Mouse (Mus musculus) intestine, embryonic 16.5 days (tissue): ENCODE results near the gene Neurl1a. TPM values are rescaled to one million over a fixed set of nuclear protein-coding genes. Genes with fewer than 3 reads are reported as not detected.

ENCODE experiments used
- ATAC-seq: fragments of 200-750 bp; cut with Nextera tagmentation; 2 replicates; pipeline ENCODE4 v1.8.0; 2017; ENCODE audit warnings: moderate TSS enrichment, moderate library complexity
- H3K27ac ChIP-seq: fragments of 300-500 bp; sonication (generic); 2 replicates; pipeline ENCODE4 v1.5.1; 2014; ENCODE audit warnings: mild to moderate bottlenecking, low read length
- H3K27me3 ChIP-seq: fragments of 300-500 bp; sonication (generic); replicated peaks from 2 replicates; pipeline ENCODE4 v1.6.1; 2014; ENCODE audit warnings: low read length, control low read depth, mixed read lengths; ENCODE audit not compliant: control insufficient read depth, insufficient read depth
- H3K36me3 ChIP-seq: fragments of 300-500 bp; sonication (generic); 2 replicates; pipeline ENCODE4 v1.6.1; 2014; ENCODE audit warnings: low read length, control low read depth; ENCODE audit not compliant: control insufficient read depth, insufficient read depth
- H3K4me1 ChIP-seq: fragments of 300-500 bp; sonication (generic); 2 replicates; pipeline ENCODE4 v1.6.1; 2014; ENCODE audit warnings: low read length, control low read depth, mixed read lengths; ENCODE audit not compliant: control insufficient read depth, insufficient read depth
- H3K4me2 ChIP-seq: fragments of 300-500 bp; sonication (generic); 2 replicates; pipeline ENCODE4 v1.6.1; 2014; ENCODE audit warnings: low read depth, low read length, control low read depth
- H3K4me3 ChIP-seq: fragments of 300-500 bp; sonication (generic); 2 replicates; pipeline ENCODE4 v1.5.1; 2014; ENCODE audit warnings: mild to moderate bottlenecking, low read length
- H3K9ac ChIP-seq: fragments of 300-500 bp; sonication (generic); 2 replicates; pipeline ENCODE4 v1.6.1; 2014; ENCODE audit warnings: low read depth, low read length
- H3K9me3 ChIP-seq: fragments of 300-500 bp; sonication (generic); 2 replicates; pipeline ENCODE4 v1.6.1; 2016; ENCODE audit warnings: low read length, control low read depth; ENCODE audit not compliant: control insufficient read depth
- WGBS: fragments of 180-500 bp; shearing (Covaris S2); extraction: QIAGEN DNeasy Blood & Tissue Kit; methylation state at CpG from one replicate; pipeline ENCODE4 v1.1.7; 2014; 5-methylcytosine and 5-hydroxymethylcytosine counted together
- polyA plus RNA-seq: library from polyadenylated mRNA; unstranded; fragments of >200 nt; fragmentation: Nextera tagmentation; extraction: Ambion mirVana; gene quantifications from 2 replicates; pipeline ENCODE4 v1.2.1, GENCODE M21; 2015

The Neurl1a gene
- polyA plus RNA-seq, 1 experiment from 2014 or later, result 3.7 TPM

DNA sequence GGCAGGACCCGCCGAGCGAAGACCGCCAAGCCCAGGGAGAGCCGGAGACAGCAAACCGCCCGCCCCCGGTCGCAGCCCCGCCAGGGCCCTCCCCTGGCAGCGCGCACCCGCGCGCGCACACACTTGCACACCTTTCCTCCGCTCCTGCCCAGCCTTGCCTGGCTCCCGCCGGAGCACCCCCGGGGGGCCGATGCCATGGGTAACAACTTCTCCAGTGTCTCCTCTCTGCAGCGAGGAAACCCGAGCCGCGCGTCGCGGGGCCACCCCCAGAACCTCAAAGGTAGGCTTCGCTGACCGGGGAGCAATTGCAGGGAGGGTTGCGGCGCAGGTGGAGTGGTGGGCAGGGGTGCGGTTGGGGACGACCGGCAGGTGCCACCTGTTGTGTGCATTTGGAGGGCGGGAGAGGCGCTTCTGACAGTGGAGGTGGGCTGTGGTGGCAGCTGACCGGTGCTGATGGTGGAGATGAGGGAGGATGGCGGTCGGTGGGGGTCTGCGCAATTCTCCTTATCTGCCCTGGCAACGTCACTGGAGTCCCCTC lies 721 bp downstream of the Neurl1a start:
- WGBS, result 1% methylated on average over 41 of the region's 42 CpGs
- H3K9me3 ChIP-seq, result no peaks in the 10 kb centered on the region; the same call in 1 of the 2 replicates
- H3K4me1 ChIP-seq, result no peaks in the 10 kb centered on the region; the same call in 1 of the 2 replicates
- H3K27me3 ChIP-seq, result peaks cover 7% of the 10 kb centered on the region
- peak overlapping the region; percentile 78 for H3K9ac ChIP-seq
- peak overlapping the region; percentile 28 for H3K27ac ChIP-seq
- H3K4me2 ChIP-seq, result peak overlapping the region; percentile 98
- no peaks in the 10 kb centered on the region for H3K36me3 ChIP-seq
- peak overlapping the region; percentile 72 for H3K4me3 ChIP-seq
- ATAC-seq, result peak; percentile 35; the same call in 1 of the 2 replicates

DNA sequence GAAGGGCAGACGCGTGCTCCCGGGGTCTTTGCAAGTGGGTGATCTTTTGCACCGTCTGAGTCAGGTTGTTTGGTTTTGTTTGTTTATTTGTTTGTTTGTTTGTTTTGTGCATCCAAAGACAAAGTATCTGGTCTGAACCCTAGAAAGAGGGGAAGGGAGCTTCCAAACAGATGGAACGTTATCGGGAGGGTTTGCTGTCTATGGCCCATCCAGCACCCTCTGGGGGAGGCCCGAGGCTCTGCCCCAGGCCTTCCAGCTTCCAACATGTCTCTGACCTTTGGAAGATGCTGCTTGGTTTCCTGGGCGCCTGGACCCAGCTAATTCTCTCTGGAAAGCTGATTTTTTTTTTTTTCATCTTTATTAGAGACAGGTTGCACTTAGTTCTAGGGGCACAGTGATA lies 1.4 kb downstream of the Neurl1a start:
- WGBS, result 21% methylated on average over 8 of the region's 8 CpGs
- no peaks in the 10 kb centered on the region for H3K36me3 ChIP-seq
- H3K27ac ChIP-seq, result no peak overlapping the region
- peak overlapping the region; percentile 98 for H3K4me2 ChIP-seq
- H3K9ac ChIP-seq, result 0 out of 2 replicates have a peak overlapping the region, but pooled peaks have one; percentile 78
- H3K9me3 ChIP-seq, result no peaks in the 10 kb centered on the region; the same call in 1 of the 2 replicates
- no peaks in the 10 kb centered on the region; the same call in 1 of the 2 replicates for H3K4me1 ChIP-seq
- peaks cover 7% of the 10 kb centered on the region for H3K27me3 ChIP-seq
- H3K4me3 ChIP-seq, result peak overlapping the region; percentile 72
- ATAC-seq, result no peak

DNA sequence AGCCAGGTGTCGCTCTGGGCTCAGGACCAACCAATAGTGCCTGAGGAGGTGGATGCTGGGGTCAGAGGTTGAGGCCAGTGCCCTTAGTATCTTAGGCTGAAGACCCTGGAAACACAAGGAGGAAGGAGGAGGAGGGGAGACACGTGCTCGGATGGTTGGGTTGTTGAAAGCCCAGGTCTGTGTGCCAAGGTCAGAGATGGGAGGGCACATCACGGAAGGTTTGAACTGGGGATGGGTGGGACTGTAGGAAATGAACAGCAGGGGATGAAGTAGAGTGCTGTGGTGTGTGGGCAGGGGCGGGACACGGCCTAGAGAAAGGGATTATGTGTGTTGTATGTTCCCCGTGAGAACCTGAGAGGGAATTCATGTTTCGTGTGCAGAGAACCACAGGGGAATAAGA lies 5.6 kb downstream of the Neurl1a start:
- WGBS, result 68% methylated on average over 8 of the region's 8 CpGs
- Histone ChIP-seq H3K4me3 (no peak overlapping the region), H3K36me3 (no peaks in the 10 kb centered on the region), H3K4me2 (no peak overlapping the region), H3K9me3 (no peaks in the 10 kb centered on the region; the same call in 1 of the 2 replicates), H3K4me1 (no peaks in the 10 kb centered on the region; the same call in 1 of the 2 replicates), H3K27me3 (peaks cover 6% of the 10 kb centered on the region), H3K27ac (no peak overlapping the region), H3K9ac (no peak overlapping the region)
- ATAC-seq, result no peak

DNA sequence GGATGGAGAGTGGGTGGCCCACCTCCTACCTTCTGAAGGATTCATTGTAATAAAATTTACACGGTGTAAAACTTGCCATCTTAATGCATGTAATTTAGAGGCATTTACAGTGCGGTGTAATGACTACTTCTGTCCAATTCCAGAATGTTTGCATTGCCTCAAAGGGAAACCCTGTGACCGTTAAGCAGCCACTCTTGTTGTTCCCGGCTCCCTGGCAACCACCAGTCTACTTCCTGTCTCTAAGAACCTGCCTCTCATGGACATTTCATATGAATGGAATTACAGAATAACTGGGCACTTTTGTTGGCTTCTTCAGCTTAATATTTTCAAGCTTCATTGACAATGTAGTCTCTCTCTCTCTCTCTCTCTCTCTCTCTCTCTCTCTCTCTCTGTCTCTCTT lies 6.1 kb downstream of the Neurl1a start:
- H3K9ac ChIP-seq, result no peak overlapping the region
- WGBS, result 46% methylated on average over 4 of the region's 4 CpGs
- H3K4me1 ChIP-seq, result no peaks in the 10 kb centered on the region; the same call in 1 of the 2 replicates
- H3K36me3 ChIP-seq, result no peaks in the 10 kb centered on the region
- ATAC-seq, result no peak
- no peak overlapping the region for H3K4me2 ChIP-seq
- H3K9me3 ChIP-seq, result no peaks in the 10 kb centered on the region; the same call in 1 of the 2 replicates
- no peak overlapping the region for H3K4me3 ChIP-seq
- H3K27me3 ChIP-seq, result peaks cover under 1% of the 10 kb centered on the region
- H3K27ac ChIP-seq, result no peak overlapping the region

DNA sequence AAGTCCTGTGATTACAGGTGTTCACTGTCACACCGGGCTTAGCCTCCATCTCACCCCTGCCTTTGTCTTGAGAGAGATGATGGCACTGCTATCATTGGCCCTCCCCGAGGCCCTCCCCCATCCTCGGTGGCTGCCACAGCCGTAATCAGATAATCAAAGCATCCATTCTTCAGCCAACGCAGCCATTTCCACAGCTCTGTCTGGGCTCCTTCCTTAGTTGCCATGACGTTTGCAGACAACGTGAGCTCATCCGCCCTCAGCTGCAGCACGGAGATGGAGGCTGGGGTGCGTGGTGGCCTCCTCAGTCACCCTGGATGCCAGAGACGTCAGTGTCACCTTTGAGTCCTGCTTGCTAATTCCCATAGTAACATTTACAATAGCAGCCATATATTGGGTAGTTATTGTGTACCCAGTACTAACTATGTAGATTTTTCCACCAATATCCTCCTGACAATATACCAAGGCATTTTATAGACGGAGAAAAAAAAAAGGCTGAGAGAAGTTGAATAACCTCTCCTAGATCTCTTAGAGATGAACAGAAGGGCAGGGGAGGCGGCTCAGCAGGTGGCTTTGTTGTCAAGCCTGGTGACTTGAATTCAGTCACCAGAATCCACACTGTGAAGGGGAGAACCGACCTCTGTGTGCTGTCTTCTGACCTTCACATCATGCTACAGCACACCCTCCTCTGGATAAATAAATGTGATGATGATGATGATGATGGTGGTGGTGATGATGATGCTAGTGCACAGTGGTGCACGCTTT lies 8.1 kb downstream of the Neurl1a start:
- 44% methylated on average over 15 of the region's 15 CpGs for WGBS
- H3K9ac ChIP-seq, result no peak overlapping the region
- no peak for ATAC-seq

DNA sequence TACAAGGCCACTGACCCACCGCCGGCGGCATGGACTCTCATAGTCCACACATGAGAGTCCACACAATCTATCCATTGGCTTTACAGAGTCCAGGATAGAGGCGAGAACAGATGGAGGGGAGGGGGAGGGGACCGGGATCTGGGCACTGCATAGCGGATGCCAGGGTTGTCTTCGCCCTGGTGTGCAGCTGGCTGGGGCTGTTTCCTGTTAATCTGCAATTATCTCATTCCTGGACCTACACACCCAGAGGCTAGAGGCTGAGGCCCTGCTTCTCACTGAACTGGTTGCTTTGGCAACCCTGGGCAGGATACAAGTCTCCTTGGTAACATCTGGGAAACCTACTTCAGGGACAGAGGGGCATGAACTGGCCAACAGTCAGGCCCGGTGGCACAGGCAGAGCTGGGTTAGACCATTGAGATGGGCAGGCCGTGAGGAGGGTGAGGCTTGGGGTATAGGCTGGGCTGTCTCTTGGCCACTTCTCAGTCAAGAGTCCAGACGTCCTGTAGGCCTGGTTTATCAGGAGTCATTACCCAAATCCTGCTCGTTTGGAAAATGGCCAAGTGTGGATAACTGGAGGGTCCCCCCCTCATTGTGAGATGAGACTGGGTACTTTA lies 10.0 kb downstream of the Neurl1a start:
- H3K9me3 ChIP-seq, result no peaks in the 10 kb centered on the region
- no peak overlapping the region for H3K9ac ChIP-seq
- H3K4me2 ChIP-seq, result no peak overlapping the region
- H3K4me3 ChIP-seq, result no peak overlapping the region
- ATAC-seq, result peak; percentile 28; the same call in 1 of the 2 replicates
- no peaks in the 10 kb centered on the region for H3K27me3 ChIP-seq
- WGBS, result 65% methylated on average over 11 of the region's 11 CpGs
- no peak overlapping the region for H3K27ac ChIP-seq
- no peaks in the 10 kb centered on the region for H3K4me1 ChIP-seq
- H3K36me3 ChIP-seq, result no peaks in the 10 kb centered on the region

More for the DNA sequence above, 8.1 kb downstream of the Neurl1a start:
- Histone ChIP-seq H3K4me2 (no peak overlapping the region), H3K36me3 (no peaks in the 10 kb centered on the region), H3K4me1 (no peaks in the 10 kb centered on the region), H3K9me3 (no peaks in the 10 kb centered on the region; the same call in 1 of the 2 replicates), H3K27me3 (no peaks in the 10 kb centered on the region), H3K27ac (no peak overlapping the region), H3K4me3 (no peak overlapping the region)

DNA sequence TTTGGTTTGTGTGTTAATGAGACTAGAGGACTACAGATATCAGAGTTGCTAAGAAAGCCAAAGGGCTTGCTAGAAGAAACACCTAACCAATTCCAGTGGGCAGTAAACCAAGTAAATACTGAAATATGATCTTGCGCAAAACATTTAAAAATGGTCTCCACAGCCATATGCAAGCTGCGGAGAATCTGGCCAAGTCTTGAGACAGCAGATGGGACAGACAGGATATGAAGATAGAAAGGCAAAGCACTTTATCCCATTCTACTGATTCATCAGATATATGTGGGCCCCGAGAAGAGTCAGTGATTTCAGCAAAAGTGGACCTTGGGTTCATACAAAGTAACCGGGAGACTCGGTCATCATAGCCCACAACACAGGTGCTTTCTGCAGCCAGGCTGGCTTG lies 13.5 kb downstream of the Neurl1a start:
- Histone ChIP-seq H3K4me1 (no peaks in the 10 kb centered on the region), H3K9ac (no peak overlapping the region), H3K36me3 (no peaks in the 10 kb centered on the region), H3K4me2 (no peak overlapping the region), H3K27ac (no peak overlapping the region), H3K9me3 (no peaks in the 10 kb centered on the region), H3K27me3 (no peaks in the 10 kb centered on the region), H3K4me3 (no peak overlapping the region)
- no peak for ATAC-seq
- 95% methylated on average over 5 of the region's 5 CpGs for WGBS

DNA sequence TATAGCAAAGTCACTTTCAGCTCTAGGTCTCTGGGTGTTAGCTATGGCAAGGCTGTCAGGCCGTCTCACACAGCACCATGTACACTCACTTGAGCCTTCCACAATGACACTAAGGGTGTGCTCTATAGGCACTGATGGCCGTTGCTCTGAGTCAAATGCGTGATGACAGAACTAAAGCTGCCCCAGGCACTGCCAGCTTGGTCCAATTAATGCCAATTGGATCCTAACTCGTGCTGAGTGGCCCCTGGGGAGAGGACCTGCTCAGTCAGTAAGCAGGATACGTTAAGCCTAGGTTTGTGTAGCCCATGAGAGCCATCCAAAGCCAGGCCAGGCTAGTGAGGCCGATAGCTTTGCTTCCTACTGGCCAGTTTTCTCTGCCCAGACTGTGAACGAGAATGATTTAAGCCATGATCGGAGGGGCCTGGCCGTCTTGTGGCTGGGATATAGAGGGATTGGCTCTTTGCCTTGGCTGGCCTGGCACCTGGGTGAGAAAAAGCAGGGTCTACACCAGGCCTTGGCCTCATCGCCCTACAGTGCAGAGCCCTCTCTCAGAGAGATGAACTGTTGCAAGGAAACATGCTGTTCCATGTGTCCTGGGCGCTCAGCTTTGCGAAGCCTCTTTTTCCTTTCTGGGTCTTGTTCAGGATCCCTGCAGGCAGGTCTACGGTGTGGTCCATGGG lies 20.2 kb downstream of the Neurl1a start:
- no peak overlapping the region for H3K9ac ChIP-seq
- 80% methylated on average over 13 of the region's 13 CpGs for WGBS
- no peak overlapping the region for H3K27ac ChIP-seq
- no peak overlapping the region for H3K4me3 ChIP-seq
- no peaks in the 10 kb centered on the region for H3K9me3 ChIP-seq
- no peak for ATAC-seq
- H3K4me2 ChIP-seq, result no peak overlapping the region
- H3K36me3 ChIP-seq, result no peaks in the 10 kb centered on the region
- peaks cover 14% of the 10 kb centered on the region for H3K4me1 ChIP-seq
- no peaks in the 10 kb centered on the region for H3K27me3 ChIP-seq

DNA sequence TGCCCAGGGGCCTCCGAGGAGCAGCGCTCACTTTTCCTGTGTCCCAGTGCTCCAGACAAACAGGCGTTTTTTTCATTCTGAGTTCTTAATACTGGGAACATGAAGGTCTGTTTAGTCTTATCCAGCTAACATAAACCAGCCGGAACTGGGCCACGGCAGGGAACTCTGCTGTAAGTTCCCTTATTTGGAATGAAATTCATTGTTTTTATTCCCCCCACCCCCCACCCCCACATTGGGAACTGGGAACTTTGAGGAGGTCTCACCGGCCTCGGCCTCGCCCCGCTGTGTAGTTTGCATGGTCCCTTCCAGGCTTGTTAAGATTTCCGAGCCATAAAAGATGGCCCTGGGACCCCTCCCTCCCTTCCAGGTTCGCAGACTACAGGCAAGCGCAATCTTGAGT lies 23.4 kb downstream of the Neurl1a start:
- H3K4me2 ChIP-seq, result peak overlapping the region; percentile 20; the same call in 1 of the 2 replicates
- 30% methylated on average over 12 of the region's 12 CpGs for WGBS
- ATAC-seq, result peak; percentile 61
- H3K4me1 ChIP-seq, result peaks cover 14% of the 10 kb centered on the region
- H3K36me3 ChIP-seq, result no peaks in the 10 kb centered on the region
- peak overlapping the region; percentile 86 for H3K27ac ChIP-seq
- no peaks in the 10 kb centered on the region for H3K27me3 ChIP-seq
- no peaks in the 10 kb centered on the region for H3K9me3 ChIP-seq
- H3K4me3 ChIP-seq, result no peak overlapping the region
- peak overlapping the region; percentile 32; the same call in 1 of the 2 replicates for H3K9ac ChIP-seq
